Mouse (Mus musculus): Measurements from ENCODE around the gene Zbtb42.

DNA sequence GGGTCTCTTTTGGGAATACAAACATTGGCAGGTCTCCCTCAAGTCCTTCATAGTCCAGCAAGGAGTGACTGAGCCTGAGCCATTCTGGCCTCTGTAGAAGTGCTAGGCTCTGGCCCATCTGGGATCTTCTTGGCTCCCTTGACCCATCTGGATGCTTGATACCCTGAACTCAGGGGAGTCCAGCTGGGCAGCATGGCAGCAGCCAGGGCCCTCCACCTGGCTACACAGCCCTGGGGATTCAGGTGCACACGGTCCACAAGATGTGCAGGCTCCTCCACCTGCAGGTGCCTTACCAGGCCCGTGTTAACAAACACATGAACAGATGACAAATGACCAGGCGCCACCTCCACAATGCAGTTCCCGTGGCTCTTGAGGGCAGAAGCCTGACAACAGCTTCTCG lies 14.0 kb upstream of the Zbtb42 start:
- no peak for TF ChIP-seq POLR2A (IDR thresholded peaks at IDR 0.05; ENCODE audit: extremely low read depth, insufficient read depth, low read length)
- no peak for TF ChIP-seq CTCF (IDR thresholded peaks at IDR 0.05; ENCODE audit: extremely low read depth, insufficient read depth, low read length)

All from cortical plate, adult 2 months (tissue).